Mouse (Mus musculus) lung, adult 2 months (tissue): ENCODE data around the gene Gpc6.

Experiments used
- CTCF ChIP-seq: fragments of 200-500 bp; IDR thresholded peaks from 2 replicates; pipeline ENCODE4 v1.5.1; 2011; ENCODE audit warnings: mild to moderate bottlenecking, low read length, control low read depth; ENCODE audit not compliant: insufficient read depth
- POLR2A ChIP-seq: fragments of 200-500 bp; IDR thresholded peaks from 2 replicates; pipeline ENCODE4 v1.6.1; 2011; ENCODE audit warnings: low read depth, mild to moderate bottlenecking, control low read depth, low read length, borderline replicate concordance; ENCODE audit errors: extremely low read depth

GRCm38 (mm10) chr14:117854498-117854897 lies 929.4 kb downstream of the Gpc6 start:
- no peak for TF ChIP-seq CTCF
- TF ChIP-seq POLR2A, result no peak
